Comparison of ENCODE assay signal across 21 mouse cellular contexts in genomic region chr5:108774630-108775306, GRCm38 (mm10). TPM values are rescaled to one million over a fixed set of nuclear protein-coding genes. Genes with fewer than 3 reads are reported as not detected.
"Had no signal": no experiment of that assay in that cellular context is flagged by ENCODE, and none has a peak within 500 bp of the region (broad histone marks: within the 10 kb centered on the region; RNA-seq: fewer than 3 reads in every experiment).

TSS of gene Rnf212 (minus strand) at chr5:108774982.

- DNase-seq: kidney, postnatal 10 days; lung, embryonic 14.5 days; lung, postnatal 10 days; midbrain, embryonic 14.5 days; right cerebral cortex, adult 18-20 months; right cerebral cortex, postnatal 4 days; spleen, adult 18-20 months; thymus, adult 18-20 months; thymus, postnatal 14 days had no signal

- H3K4me3 ChIP-seq: layer of hippocampus, adult 2 months; limb, embryonic 15.5 days; liver, embryonic 12.5 days; midbrain, embryonic 10.5 days; myocyte; neural tube, embryonic 15.5 days; stomach, embryonic 15.5 days had no signal

- H3K27me3 ChIP-seq: limb, embryonic 15.5 days; liver, embryonic 12.5 days; neural tube, embryonic 15.5 days; stomach, embryonic 15.5 days had no signal

- H3K27ac ChIP-seq: layer of hippocampus, adult 2 months; limb, embryonic 15.5 days; liver, embryonic 12.5 days; midbrain, embryonic 10.5 days; neural tube, embryonic 15.5 days; stomach, embryonic 15.5 days had no signal

- H3K4me1 ChIP-seq: limb, embryonic 15.5 days; liver, embryonic 12.5 days; midbrain, embryonic 10.5 days; neural tube, embryonic 15.5 days; stomach, embryonic 15.5 days had no signal

- H3K9me3 ChIP-seq: limb, embryonic 15.5 days; liver, embryonic 12.5 days; neural tube, embryonic 15.5 days; stomach, embryonic 15.5 days had no signal

- H3K4me2 ChIP-seq: limb, embryonic 15.5 days; liver, embryonic 12.5 days; lung, embryonic 14.5 days; neural tube, embryonic 15.5 days; stomach, embryonic 15.5 days had no signal

- H3K36me3 ChIP-seq: limb, embryonic 15.5 days; liver, embryonic 12.5 days; midbrain, embryonic 10.5 days; neural tube, embryonic 15.5 days; stomach, embryonic 15.5 days had no signal

- ATAC-seq: liver, embryonic 12.5 days had no signal

- H3K9ac ChIP-seq: limb, embryonic 15.5 days; liver, embryonic 12.5 days; lung, embryonic 14.5 days; neural tube, embryonic 15.5 days; stomach, embryonic 15.5 days had no signal

RNA-seq across cellular contexts. Expression of gene Rnf212, which starts in this region (rescaled TPM):
- total RNA-seq: layer of hippocampus, adult 2 months; layer of hippocampus, postnatal 14 days; left cerebral cortex, adult 8-10 months; left cerebral cortex, postnatal 25 days; megakaryocyte, adult 5-6 weeks had no signal
- polyA plus RNA-seq: kidney, embryonic 14.5 days; limb, embryonic 15.5 days; lung, embryonic 14.5 days; midbrain, embryonic 14.5 days; myocyte; neural tube, embryonic 15.5 days had no signal
